Mouse (Mus musculus) right cerebral cortex, postnatal 14 days (tissue): Measurements from ENCODE around the gene Tent5a.

Source experiments
- DNase-seq: peaks from one replicate; pipeline ENCODE4 v3.0.0; 2022

The Tent5a gene

DNA sequence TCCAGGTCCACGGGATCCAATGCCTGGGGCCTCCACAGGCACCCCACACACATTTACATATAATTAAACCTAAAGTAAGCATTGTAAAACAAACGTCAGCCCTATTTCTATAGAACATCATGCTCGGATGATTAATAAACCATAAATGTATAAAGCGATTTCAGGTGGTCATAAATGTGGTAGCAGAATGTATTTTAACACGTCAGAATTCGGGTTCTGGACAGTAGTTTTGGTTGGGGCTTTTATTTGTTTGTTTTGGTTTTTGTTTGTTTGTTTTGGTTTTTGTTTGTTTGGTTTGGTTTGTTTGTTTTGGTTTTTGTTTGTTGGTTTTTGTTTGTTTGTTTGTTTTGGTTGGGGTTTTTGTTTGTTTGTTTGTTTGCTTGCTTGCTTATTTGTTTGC is 14.7 kb downstream of the Tent5a start, which contains the start of gene Gm11114:
Gene Gm11114 (plus strand): TSS at position 301 of the 400 bp plus-strand sequence.
- no peak for DNase-seq

DNA sequence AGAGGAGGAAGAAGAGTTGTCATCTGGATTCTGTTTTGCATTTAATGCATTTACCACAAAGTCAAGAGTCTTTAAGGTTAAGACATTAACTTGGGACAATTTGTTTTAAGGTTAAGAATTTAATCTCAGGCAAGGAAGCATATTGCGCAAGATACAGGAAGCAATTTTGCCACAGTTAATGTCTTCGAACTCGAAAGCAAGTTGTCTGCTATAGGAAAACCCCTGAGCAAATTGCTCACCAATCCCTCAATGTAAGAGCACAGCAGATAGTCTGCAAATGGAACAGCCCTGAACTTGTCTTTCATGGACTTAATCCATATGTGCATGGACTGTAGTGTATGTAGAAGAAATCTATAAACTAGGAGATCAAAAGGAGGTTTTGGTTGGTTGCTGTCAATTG is 23.8 kb downstream of the Tent5a start:
- DNase-seq, result no peak

- no peak for DNase-seq
These were observed 24.3 kb downstream of the Tent5a start for GRCm38 (mm10) chr9:85302849-85303248.

- no peak for DNase-seq
These were observed 53.0 kb downstream of the Tent5a start for GRCm38 (mm10) chr9:85274114-85274513.
